Mouse (Mus musculus): Measurements from ENCODE around the gene Ccsap.

DNA sequence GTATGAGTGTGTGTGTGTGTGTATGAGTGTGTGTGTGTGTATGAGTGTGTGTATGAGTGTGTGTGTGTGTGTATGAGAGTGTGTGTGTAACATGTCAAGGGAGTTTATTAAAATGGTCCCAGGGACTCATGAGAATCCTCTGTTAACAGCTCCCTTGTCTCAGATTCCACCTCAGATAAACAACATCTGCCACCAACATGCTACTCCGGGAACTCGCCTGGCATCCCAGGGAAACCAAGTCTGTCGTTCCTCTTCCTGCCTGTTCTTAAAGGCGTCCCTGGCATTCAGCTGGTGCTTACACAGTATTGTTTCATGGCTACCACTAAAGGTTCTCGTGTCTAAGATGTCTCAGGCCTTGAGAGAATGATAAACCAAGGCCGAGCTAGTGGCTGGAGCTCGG is 15.7 kb downstream of the Ccsap start:
- TF ChIP-seq CTCF (conservative IDR thresholded peaks at IDR 0.05; ENCODE audit: insufficient read depth, insufficient read length, low read depth, low read length) (no peak), POLR2A (IDR thresholded peaks at IDR 0.05; ENCODE audit: low read depth, low read length) (no peak)
